Mouse (Mus musculus): ENCODE data around the gene Wasf3. TPM values are rescaled to one million over a fixed set of nuclear protein-coding genes. Genes with fewer than 3 reads are reported as not detected.
"Not testable (repeated sequence)": the region's sequence is repeated elsewhere in the genome, so short reads cannot be mapped to it uniquely, and the experiment has no call there.

Gene Wasf3
- polyA plus RNA-seq, 1 experiment from 2014 or later = 9.3 TPM

DNA sequence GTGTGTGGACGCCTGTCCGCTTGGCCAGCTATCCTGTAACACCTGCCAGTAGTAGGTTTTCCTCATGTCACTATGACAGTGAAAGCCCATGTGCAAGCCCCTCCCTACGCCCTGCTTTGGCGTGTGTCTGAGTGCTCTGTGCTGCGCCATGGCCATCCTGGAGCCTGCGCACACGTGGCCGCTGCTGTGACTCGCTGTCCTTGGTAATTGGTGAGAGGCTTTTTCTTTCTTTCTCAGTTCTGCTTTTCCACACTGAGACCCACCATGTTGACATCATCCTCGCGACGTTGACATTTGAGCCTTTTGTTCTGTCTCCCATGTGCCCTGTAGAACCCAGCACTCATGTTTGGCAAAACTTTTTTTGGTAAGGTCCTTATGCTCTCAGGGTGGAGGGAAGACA is 87.0 kb downstream of the Wasf3 start:
- no peak overlapping the region for H3K4me2 ChIP-seq (ENCODE audit: low read length)
- WGBS = 93% methylated on average over 12 of the region's 12 CpGs
- no peak overlapping the region for H3K27ac ChIP-seq (replicated peaks; ENCODE audit: low read depth, low read length)
- H3K4me3 ChIP-seq (replicated peaks; ENCODE audit: low read depth, low read length) = no peak overlapping the region
- peaks cover 38% of the 10 kb centered on the region for H3K36me3 ChIP-seq (ENCODE audit: control insufficient read depth, insufficient read depth, low read length)
- no peaks in the 10 kb centered on the region for H3K9me3 ChIP-seq (ENCODE audit: control insufficient read depth, low read length)
- no peak overlapping the region for H3K9ac ChIP-seq (replicated peaks; ENCODE audit: low read length)
- H3K4me1 ChIP-seq (ENCODE audit: control insufficient read depth, insufficient read depth, low read length) = no peaks in the 10 kb centered on the region
- ATAC-seq (ENCODE audit: low FRiP score, low TSS enrichment) (no peak), DNase-seq (no peak)
- no peaks in the 10 kb centered on the region for H3K27me3 ChIP-seq (ENCODE audit: control insufficient read depth, insufficient read depth, low read length)

DNA sequence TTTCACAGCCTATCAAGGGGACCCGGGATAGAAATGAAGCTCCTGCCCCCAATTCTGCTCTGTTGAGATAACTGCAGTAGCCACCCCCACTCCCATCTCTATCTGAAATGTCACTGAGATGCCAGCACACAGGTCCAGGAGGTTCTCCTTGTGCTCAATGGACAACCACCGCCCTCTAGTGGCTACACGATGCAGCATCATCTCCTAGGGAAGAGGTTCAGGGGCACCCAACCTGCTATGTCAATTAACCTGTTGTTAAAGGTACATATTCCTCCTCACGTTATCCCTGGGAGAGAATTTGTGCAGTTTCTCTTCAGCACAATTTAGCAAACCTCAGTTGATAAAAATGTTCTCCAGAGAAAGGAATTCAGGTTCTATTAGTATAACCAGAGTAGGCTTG is 94.8 kb downstream of the Wasf3 start:
- not testable (repeated sequence) for H3K4me2 ChIP-seq (ENCODE audit: low read length); ATAC-seq (ENCODE audit: low FRiP score, low TSS enrichment)
- WGBS = 9% methylated on average over 4 of the region's 4 CpGs

DNA sequence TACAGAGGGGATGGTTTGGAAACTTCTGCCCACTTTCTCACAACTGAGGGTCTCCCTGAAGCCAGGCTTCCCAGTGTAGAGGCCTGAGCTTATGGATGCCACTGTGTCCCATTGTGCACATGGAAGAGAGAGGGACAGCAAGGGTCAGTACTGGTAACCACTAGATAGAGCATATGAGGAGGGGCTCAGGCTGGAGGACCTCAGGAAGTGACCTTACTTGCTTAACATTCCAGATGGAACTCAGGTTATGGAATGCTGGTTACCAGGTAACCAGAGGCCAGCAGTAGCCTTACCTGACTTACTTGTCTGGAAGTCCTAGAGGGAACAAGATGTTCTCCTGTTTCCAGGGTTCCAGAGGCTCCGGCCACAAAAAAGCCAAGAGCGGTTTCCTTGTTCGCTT is 96.9 kb downstream of the Wasf3 start, which contains the start of gene Gm6408:
Gene Gm6408, plus strand, starts transcription at position 301 of the 400 bp plus-strand sequence.
- not testable (repeated sequence) for ATAC-seq (ENCODE audit: low FRiP score, low TSS enrichment); H3K9me3 ChIP-seq (ENCODE audit: control insufficient read depth, low read length); DNase-seq; H3K27ac ChIP-seq (replicated peaks; ENCODE audit: low read depth, low read length); H3K36me3 ChIP-seq (ENCODE audit: control insufficient read depth, insufficient read depth, low read length); H3K4me2 ChIP-seq (ENCODE audit: low read length); H3K4me1 ChIP-seq (ENCODE audit: control insufficient read depth, insufficient read depth, low read length); H3K9ac ChIP-seq (replicated peaks; ENCODE audit: low read length); H3K27me3 ChIP-seq (ENCODE audit: control insufficient read depth, insufficient read depth, low read length); H3K4me3 ChIP-seq (replicated peaks; ENCODE audit: low read depth, low read length)
- WGBS = 90% methylated on average over 2 of the region's 3 CpGs

More for the DNA sequence above, 94.8 kb downstream of the Wasf3 start:
- not testable (repeated sequence) for H3K4me1 ChIP-seq (ENCODE audit: control insufficient read depth, insufficient read depth, low read length); H3K4me3 ChIP-seq (replicated peaks; ENCODE audit: low read depth, low read length); H3K36me3 ChIP-seq (ENCODE audit: control insufficient read depth, insufficient read depth, low read length); H3K9me3 ChIP-seq (ENCODE audit: control insufficient read depth, low read length); H3K27me3 ChIP-seq (ENCODE audit: control insufficient read depth, insufficient read depth, low read length); DNase-seq; H3K27ac ChIP-seq (replicated peaks; ENCODE audit: low read depth, low read length); H3K9ac ChIP-seq (replicated peaks; ENCODE audit: low read length)

DNA sequence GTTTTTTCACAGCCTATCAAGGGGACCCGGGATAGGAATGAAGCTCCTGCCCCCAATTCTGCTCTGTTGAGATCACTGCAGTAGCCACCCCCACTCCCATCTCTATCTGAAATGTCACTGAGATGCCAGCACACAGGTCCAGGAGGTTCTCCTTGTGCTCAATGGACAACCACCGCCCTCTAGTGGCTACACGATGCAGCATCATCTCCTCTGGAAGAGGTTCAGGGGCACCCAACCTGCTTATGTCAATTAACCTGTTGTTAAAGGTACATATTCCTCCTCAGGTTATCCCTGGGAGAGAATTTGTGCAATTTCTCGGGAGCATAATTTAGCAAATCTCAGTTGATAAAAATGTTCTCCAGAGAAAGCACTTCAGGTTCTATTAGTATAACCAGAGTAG is 104.2 kb downstream of the Wasf3 start:
- H3K4me2 ChIP-seq (ENCODE audit: low read length); H3K27ac ChIP-seq (replicated peaks; ENCODE audit: low read depth, low read length); H3K36me3 ChIP-seq (ENCODE audit: control insufficient read depth, insufficient read depth, low read length); H3K9me3 ChIP-seq (ENCODE audit: control insufficient read depth, low read length); H3K9ac ChIP-seq (replicated peaks; ENCODE audit: low read length); ATAC-seq (ENCODE audit: low FRiP score, low TSS enrichment); DNase-seq; H3K4me1 ChIP-seq (ENCODE audit: control insufficient read depth, insufficient read depth, low read length); H3K4me3 ChIP-seq (replicated peaks; ENCODE audit: low read depth, low read length); H3K27me3 ChIP-seq (ENCODE audit: control insufficient read depth, insufficient read depth, low read length): not testable (repeated sequence)
- 14% methylated on average over 3 of the region's 4 CpGs for WGBS

DNA sequence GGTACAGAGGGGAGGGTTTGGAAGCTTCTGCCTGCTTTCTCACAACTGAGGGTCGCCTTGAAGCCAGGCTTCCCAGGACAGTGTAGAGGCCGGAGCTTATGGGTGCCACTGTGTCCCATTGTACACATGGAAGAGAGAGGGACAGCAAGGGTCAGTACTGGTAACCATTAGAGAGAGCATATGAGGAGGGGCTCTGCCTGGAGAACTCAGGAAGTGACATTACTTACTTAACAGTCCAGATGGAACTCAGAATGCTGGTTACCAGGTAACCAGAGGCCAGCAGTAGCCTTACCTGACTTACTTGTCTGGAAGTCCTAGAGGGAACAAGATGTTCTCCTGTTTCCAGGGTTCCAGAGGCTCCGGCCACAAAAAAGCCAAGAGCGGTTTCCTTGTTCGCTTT is 106.3 kb downstream of the Wasf3 start, which contains the start of gene Gm6370:
Gene Gm6370, plus strand, starts transcription at position 301 of the 400 bp plus-strand sequence.
- not testable (repeated sequence) for H3K36me3 ChIP-seq (ENCODE audit: control insufficient read depth, insufficient read depth, low read length); ATAC-seq (ENCODE audit: low FRiP score, low TSS enrichment); H3K4me1 ChIP-seq (ENCODE audit: control insufficient read depth, insufficient read depth, low read length); H3K27me3 ChIP-seq (ENCODE audit: control insufficient read depth, insufficient read depth, low read length); H3K9ac ChIP-seq (replicated peaks; ENCODE audit: low read length); H3K9me3 ChIP-seq (ENCODE audit: control insufficient read depth, low read length); H3K4me3 ChIP-seq (replicated peaks; ENCODE audit: low read depth, low read length); H3K4me2 ChIP-seq (ENCODE audit: low read length); DNase-seq; H3K27ac ChIP-seq (replicated peaks; ENCODE audit: low read depth, low read length)
- no CpG with 5 or more reads among the region's 5 CpGs for WGBS

DNA sequence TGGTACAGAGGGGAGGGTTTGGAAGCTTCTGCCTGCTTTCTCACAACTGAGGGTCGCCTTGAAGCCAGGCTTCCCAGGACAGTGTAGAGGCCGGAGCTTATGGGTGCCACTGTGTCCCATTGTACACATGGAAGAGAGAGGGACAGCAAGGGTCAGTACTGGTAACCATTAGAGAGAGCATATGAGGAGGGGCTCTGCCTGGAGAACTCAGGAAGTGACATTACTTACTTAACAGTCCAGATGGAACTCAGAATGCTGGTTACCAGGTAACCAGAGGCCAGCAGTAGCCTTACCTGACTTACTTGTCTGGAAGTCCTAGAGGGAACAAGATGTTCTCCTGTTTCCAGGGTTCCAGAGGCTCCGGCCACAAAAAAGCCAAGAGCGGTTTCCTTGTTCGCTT is 117.3 kb downstream of the Wasf3 start, which contains the start of gene 4930449I24Rik:
Gene 4930449I24Rik, plus strand, starts transcription at position 301 of the 400 bp plus-strand sequence.
- WGBS = no CpG with 5 or more reads among the region's 5 CpGs

DNA sequence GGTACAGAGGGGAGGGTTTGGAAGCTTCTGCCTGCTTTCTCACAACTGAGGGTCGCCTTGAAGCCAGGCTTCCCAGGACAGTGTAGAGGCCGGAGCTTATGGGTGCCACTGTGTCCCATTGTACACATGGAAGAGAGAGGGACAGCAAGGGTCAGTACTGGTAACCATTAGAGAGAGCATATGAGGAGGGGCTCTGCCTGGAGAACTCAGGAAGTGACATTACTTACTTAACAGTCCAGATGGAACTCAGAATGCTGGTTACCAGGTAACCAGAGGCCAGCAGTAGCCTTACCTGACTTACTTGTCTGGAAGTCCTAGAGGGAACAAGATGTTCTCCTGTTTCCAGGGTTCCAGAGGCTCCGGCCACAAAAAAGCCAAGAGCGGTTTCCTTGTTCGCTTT is 129.0 kb downstream of the Wasf3 start, which contains the start of gene Gm3402:
Gene Gm3402, plus strand, starts transcription at position 301 of the 400 bp plus-strand sequence.
- ATAC-seq (ENCODE audit: low FRiP score, low TSS enrichment); DNase-seq; H3K4me3 ChIP-seq (replicated peaks; ENCODE audit: low read depth, low read length); H3K27ac ChIP-seq (replicated peaks; ENCODE audit: low read depth, low read length); H3K4me1 ChIP-seq (ENCODE audit: control insufficient read depth, insufficient read depth, low read length); H3K27me3 ChIP-seq (ENCODE audit: control insufficient read depth, insufficient read depth, low read length); H3K9me3 ChIP-seq (ENCODE audit: control insufficient read depth, low read length); H3K4me2 ChIP-seq (ENCODE audit: low read length); H3K9ac ChIP-seq (replicated peaks; ENCODE audit: low read length); H3K36me3 ChIP-seq (ENCODE audit: control insufficient read depth, insufficient read depth, low read length): not testable (repeated sequence)
- WGBS = no CpG with 5 or more reads among the region's 5 CpGs

More for the DNA sequence above, 117.3 kb downstream of the Wasf3 start, which contains the start of gene 4930449I24Rik:
- H3K4me3 ChIP-seq (replicated peaks; ENCODE audit: low read depth, low read length); H3K9ac ChIP-seq (replicated peaks; ENCODE audit: low read length); DNase-seq; H3K9me3 ChIP-seq (ENCODE audit: control insufficient read depth, low read length); H3K27me3 ChIP-seq (ENCODE audit: control insufficient read depth, insufficient read depth, low read length); ATAC-seq (ENCODE audit: low FRiP score, low TSS enrichment); H3K36me3 ChIP-seq (ENCODE audit: control insufficient read depth, insufficient read depth, low read length); H3K27ac ChIP-seq (replicated peaks; ENCODE audit: low read depth, low read length); H3K4me1 ChIP-seq (ENCODE audit: control insufficient read depth, insufficient read depth, low read length); H3K4me2 ChIP-seq (ENCODE audit: low read length): not testable (repeated sequence)

Other genes starting within 250 kb of the Wasf3 start
- gene Gm5565, start 224.4 kb upstream of the Wasf3 start, polyA plus RNA-seq (2014; fragmentation: Nextera tagmentation; extraction: Ambion mirVana) = not detected in 2 replicates
- not detected in 2 replicates for gene Gm6309, start 214.3 kb upstream of the Wasf3 start, polyA plus RNA-seq (2014; fragmentation: Nextera tagmentation; extraction: Ambion mirVana)
- gene 1700001J03Rik, start 199.7 kb upstream of the Wasf3 start, polyA plus RNA-seq (2014; fragmentation: Nextera tagmentation; extraction: Ambion mirVana) = not detected in 2 replicates
- 18.8 and 24.4 TPM in 2 replicates for gene Rnf6, start 163.4 kb upstream of the Wasf3 start, polyA plus RNA-seq (2014; fragmentation: Nextera tagmentation; extraction: Ambion mirVana)
- gene Cdk8, start 153.8 kb upstream of the Wasf3 start, polyA plus RNA-seq (2014; fragmentation: Nextera tagmentation; extraction: Ambion mirVana) = 28.5 and 29.8 TPM in 2 replicates
- gene Gm6408, start 97.0 kb downstream of the Wasf3 start, polyA plus RNA-seq (2014; fragmentation: Nextera tagmentation; extraction: Ambion mirVana) = not detected in 2 replicates
- not detected in 2 replicates for gene Gm6370, start 106.4 kb downstream of the Wasf3 start, polyA plus RNA-seq (2014; fragmentation: Nextera tagmentation; extraction: Ambion mirVana)
- not detected in 2 replicates for gene 4930449I24Rik, start 117.4 kb downstream of the Wasf3 start, polyA plus RNA-seq (2014; fragmentation: Nextera tagmentation; extraction: Ambion mirVana)
- not detected in 2 replicates for gene Gm3402, start 129.1 kb downstream of the Wasf3 start, polyA plus RNA-seq (2014; fragmentation: Nextera tagmentation; extraction: Ambion mirVana)
- gene Gm3404, start 140.8 kb downstream of the Wasf3 start, polyA plus RNA-seq (2014; fragmentation: Nextera tagmentation; extraction: Ambion mirVana) = not detected in 2 replicates
- not detected in 2 replicates for gene Gm3409, start 152.7 kb downstream of the Wasf3 start, polyA plus RNA-seq (2014; fragmentation: Nextera tagmentation; extraction: Ambion mirVana)
- not detected in 2 replicates for gene Gm3415, start 171.2 kb downstream of the Wasf3 start, polyA plus RNA-seq (2014; fragmentation: Nextera tagmentation; extraction: Ambion mirVana)
- 13.4 and 22.6 TPM in 2 replicates for gene Gpr12, start 200.3 kb downstream of the Wasf3 start, polyA plus RNA-seq (2014; fragmentation: Nextera tagmentation; extraction: Ambion mirVana)

All from midbrain, embryonic 14.5 days (tissue).